Mouse (Mus musculus): ENCODE measurements around the gene Gm9732.
"Not testable (repeated sequence)": the region's sequence is repeated elsewhere in the genome, so short reads cannot be mapped to it uniquely, and the experiment has no call there.

The Gm9732 gene
- long read RNA-seq, experiment 1, partial matches to known transcripts, result 0 of 2 reads
- long read RNA-seq, experiment 1, other reads (novel, unspliced or antisense), result 2 of 2 reads
- long read RNA-seq, experiment 2, result 0 reads

- intact Hi-C loops (cut with DNase I), result not testable (repeated sequence)
Observed at GRCm38 (mm10) chr14:43274986-43275511, at the start of gene Gm9732. Gene Gm9732 (plus strand): TSS chr14:43275036.

- intact Hi-C loops (cut with DNase I), result not testable (repeated sequence)
Observed at GRCm38 (mm10) chr14:43235204-43235603, 39.6 kb upstream of the Gm9732 start, which contains the start of gene Gm8122. Gene Gm8122 (minus strand): TSS chr14:43235304.

- intact Hi-C loops (cut with DNase I), result not testable (repeated sequence)
Observed at GRCm38 (mm10) chr14:43237769-43238168, 37.1 kb upstream of the Gm9732 start.

DNA sequence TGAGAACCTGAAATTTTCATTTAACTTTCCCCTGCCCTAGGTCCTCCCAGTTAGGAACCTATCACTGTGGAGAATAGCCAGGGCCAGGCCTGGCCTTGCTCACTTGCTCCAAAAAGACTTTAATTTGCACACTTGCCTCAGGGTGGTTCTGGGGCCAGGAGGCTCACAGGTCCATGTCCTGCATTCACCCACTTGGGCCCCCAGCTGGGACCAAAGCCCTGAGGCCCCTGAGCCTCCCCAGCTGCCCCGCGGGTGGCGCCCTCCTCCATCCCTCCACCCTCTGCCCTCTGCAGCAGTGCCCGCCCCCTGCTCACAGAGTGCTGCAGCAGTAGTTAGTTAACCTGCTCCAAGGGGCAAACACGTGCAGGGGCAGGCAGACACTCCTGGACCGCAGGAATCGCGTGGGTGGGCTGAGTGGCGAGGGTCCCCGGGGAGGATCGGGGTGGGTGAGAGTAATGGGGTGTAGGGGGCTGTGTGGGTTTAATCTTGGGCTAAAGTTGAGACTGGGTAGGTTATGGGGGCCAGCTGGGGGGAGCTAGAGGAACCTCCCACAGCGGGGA, 25.1 kb upstream of the Gm9732 start:
- intact Hi-C loops (cut with DNase I), result not testable (repeated sequence)

DNA sequence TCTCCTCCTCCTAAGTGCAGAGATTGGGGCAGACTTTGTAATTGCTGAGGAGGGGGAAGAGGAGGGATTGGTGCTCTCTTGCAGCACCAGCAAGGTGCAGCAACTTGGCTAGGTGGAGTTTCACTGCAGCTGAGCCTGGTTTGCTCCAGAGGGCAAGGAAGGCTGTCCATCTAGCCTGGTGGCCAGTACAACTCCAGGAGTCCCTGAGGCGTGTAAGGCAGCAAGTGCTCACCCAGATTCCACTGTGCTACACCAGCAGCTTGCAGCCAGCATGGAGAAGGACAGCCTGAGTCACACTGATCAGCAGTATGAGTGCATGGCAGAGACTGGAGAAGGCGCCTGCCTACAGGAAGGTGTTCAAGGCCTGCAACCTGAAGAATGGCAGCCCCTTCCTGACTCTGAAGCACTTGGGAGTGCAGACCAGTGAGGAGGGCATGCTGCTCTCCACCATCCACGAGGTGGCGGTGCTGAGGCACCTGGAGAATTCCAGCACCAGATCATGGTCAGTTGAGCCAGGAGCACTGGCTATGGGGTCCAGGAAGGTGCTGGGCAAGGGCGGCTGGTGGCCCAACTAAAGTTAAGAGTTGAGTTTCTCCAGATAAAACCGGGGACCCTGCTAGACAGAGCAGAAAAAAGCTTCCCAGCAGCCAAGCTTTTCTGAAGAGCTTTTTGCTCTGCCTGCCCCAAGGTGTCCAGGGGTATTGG, 24.1 kb upstream of the Gm9732 start:
- intact Hi-C loops (cut with DNase I), result not testable (repeated sequence)

DNA sequence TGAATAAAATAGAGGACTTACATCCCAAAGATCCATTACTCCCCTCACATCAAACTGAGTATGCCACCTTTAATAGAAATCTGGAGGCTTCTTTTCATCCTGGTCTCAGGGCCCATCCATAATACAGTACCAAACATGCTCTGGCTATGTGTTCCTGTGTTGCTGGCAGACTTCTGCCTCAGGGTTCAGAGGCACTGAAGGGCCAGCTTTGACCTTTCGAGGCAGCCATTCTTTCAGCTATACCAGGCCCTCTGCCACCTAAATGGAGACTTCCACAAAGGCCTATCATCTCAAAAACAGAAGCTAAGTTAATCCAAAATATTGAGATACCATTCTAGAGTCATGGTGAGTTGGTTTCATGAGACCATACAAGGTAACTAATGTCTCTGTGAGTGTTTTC, 18.3 kb upstream of the Gm9732 start:
- intact Hi-C loops (cut with DNase I), result not testable (repeated sequence)

DNA sequence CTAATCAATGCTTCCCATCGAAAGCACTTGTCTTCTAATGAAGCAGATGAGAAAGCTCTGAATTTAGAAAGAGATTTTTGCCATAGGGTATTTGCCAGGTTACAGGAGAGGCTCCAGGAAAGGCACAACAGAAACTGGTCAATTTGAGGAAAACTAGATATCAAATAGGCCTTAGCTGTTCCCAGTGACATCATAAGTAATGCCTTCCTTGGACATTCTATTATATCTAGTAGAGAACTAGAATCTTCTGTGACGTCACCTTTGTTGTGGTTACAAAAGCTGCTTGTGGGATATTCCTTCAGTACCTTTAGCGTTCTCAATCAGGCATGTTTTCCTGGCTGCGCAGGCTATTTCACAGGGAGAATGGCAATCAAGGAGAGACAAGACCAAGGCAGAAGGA, 16.5 kb upstream of the Gm9732 start, which contains the start of gene Gm8126:
Gene Gm8126 (plus strand): TSS at position 301 of the 400 bp plus-strand sequence.
- intact Hi-C loops (cut with DNase I), result not testable (repeated sequence)

GRCm38 (mm10) chr14:43263421-43263820, 11.4 kb upstream of the Gm9732 start:
- intact Hi-C loops (cut with DNase I), result not testable (repeated sequence)

DNA sequence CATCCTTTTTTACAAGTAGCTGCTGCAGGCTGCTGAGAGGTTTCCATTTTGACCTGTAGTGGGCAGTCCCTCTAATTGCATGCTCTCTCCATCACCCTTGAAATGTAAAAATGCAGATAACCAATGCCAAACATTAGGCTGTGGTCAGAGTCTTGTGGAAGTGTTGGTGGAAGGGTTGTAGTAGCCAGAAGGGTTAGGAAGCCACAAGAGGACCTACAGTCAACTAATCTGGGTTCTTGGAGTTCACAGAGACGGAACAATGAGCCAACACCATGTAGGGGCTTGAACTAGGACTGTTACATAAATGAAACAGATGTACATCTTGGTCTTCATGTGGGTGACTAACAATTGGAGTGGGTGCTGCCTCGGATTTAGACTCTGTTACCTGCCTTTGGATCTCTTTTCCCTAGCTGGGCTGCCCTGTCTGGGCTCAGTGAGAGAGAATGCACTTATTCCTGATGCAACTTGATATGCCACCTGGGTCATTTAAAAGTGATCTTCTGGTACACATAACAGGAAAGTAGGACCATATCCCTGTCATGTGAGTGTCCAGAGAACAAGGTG, 6.2 kb upstream of the Gm9732 start:
- intact Hi-C loops (cut with DNase I), result not testable (repeated sequence)

GRCm38 (mm10) chr14:43269211-43269610, 5.6 kb upstream of the Gm9732 start:
- intact Hi-C loops (cut with DNase I), result not testable (repeated sequence)

- intact Hi-C loops (cut with DNase I), result not testable (repeated sequence)
Observed at GRCm38 (mm10) chr14:43273161-43273560, 1.7 kb upstream of the Gm9732 start.

DNA sequence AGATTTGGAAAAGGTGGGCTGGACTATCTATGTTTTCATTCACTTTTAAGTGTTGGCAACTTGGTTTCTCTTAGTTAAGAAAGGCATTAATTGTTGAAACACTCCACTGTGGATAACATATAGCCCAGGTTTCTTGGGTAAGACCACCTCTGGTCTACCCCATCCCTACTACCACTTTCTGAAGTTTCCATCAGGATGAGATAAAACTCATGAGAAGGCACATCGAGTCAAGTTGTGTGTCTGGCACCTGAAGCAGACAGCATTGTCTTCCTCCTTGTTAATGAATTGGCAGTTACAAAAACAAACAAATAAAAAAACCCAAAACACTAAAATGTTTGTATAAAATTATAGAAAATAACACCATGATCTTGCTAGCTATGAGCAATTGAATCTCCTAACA, 916 bp downstream of the Gm9732 start:
- intact Hi-C loops (cut with DNase I), result not testable (repeated sequence)

GRCm38 (mm10) chr14:43277468-43277867, 2.6 kb downstream of the Gm9732 start:
- intact Hi-C loops (cut with DNase I), result not testable (repeated sequence)

DNA sequence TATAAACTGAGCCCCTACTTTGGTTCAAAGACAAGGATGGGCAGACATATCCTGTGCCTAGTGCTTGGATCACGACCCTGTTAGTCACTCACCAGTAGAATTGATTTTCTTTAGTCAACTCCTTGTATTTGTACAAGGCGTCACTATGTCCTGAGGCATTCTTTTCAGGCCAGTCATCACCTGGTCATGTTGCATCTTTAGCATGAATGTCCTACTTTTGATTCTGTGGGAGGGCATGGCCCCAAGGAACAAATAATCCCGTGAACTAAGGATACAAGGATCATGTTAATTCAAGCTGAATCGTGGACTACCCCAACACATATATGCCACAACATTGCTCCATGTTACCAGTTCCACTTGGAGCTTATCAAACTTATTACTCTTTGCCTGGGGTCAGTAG, 3.3 kb downstream of the Gm9732 start:
- intact Hi-C loops (cut with DNase I), result not testable (repeated sequence)

GRCm38 (mm10) chr14:43278681-43279080, 3.8 kb downstream of the Gm9732 start:
- intact Hi-C loops (cut with DNase I), result not testable (repeated sequence)

- intact Hi-C loops (cut with DNase I), result not testable (repeated sequence)
Observed at GRCm38 (mm10) chr14:43293503-43293902, 18.7 kb downstream of the Gm9732 start, which contains the start of gene Gm8127. Gene Gm8127 (minus strand): TSS chr14:43293832.

DNA sequence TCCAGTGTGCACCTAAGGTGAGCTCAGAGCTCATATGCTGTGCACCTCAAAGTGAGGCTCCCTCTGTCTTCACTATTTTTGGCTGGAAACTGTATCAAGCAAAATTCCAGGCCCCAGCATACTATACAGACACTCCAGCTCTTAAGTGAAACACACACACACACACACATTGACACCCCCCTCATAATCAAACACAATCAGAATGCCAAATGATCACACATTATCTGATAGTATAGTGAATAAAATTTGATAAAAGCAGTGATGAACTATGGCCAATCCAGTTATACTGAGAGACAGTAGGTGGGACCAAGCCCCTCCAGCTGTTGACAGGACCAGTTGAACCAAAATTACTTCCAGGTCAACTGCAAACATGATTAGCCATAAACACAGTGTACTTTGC, 44.7 kb downstream of the Gm9732 start:
- intact Hi-C loops (cut with DNase I), result not testable (repeated sequence)

- intact Hi-C loops (cut with DNase I), result not testable (repeated sequence)
Observed at GRCm38 (mm10) chr14:43328603-43329002, 53.8 kb downstream of the Gm9732 start.

DNA sequence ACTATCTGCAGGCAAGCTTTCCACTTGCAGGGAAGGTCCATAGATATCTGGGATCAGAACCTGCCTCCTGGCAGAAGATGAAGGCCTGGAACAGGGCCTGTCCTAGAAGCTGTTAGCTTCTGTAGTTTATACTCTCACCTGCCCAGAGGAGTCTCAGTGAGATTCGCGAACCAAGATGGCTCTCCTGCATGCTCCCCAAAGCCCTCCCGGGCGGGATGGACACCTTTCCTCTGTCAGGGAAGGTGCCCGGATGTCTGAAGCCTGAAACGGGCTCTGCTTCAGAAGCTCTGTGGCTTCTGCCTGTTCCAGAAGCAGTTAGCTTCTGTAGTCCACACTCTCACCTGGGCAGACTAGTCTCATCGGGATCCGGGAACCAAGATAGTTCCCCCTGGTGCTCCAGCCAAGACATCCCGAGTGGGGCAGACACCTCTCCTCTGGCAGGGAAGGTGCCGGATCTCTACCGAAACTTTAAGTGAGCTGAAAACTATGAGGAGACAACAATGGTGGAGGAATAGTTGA, 56.6 kb downstream of the Gm9732 start:
- intact Hi-C loops (cut with DNase I), result not testable (repeated sequence)

- intact Hi-C loops (cut with DNase I), result not testable (repeated sequence)
Observed at GRCm38 (mm10) chr14:43337646-43338045, 62.8 kb downstream of the Gm9732 start.

GRCm38 (mm10) chr14:43347711-43348110, 72.9 kb downstream of the Gm9732 start, which contains the start of gene 1700001F09Rik:
Gene 1700001F09Rik (minus strand): TSS chr14:43347811.
- intact Hi-C loops (cut with DNase I), result not testable (repeated sequence)

GRCm38 (mm10) chr14:43352944-43353343, 78.1 kb downstream of the Gm9732 start:
- intact Hi-C loops (cut with DNase I), result not testable (repeated sequence)
